Mouse (Mus musculus): ENCODE data around the gene Tlk1. TPM values are rescaled to one million over a fixed set of nuclear protein-coding genes. Genes with fewer than 3 reads are reported as not detected.
A peak's percentile ranks its signal among the peaks of the same experiment; 100 is the strongest.

The Tlk1 gene
- polyA plus RNA-seq, 1 experiment from 2014 or later: 33.2 TPM

DNA sequence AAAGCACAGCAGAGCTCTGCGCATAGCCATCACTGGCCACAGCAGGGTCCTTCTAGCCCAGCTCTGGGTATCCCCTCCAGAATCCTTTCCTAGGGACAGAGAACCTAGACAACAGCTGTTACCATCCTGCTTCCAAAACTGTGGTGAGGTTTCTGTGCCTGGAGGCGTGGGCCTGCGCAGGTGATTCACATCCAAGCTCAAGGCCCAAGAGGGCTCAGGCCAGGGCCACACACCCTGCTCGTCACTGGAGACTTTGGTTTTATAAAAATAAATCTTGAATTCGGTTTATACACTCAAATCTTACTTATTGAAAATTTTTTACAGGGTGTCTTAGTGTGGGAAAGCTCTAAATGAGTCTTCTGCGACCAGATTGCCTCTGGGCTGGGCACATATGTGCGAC, 115.3 kb downstream of the Tlk1 start:
- Histone ChIP-seq H3K36me3 (peaks cover 39% of the 10 kb centered on the region), H3K4me2 (no peak overlapping the region), H3K27ac (no peak overlapping the region), H3K9me3 (no peaks in the 10 kb centered on the region), H3K27me3 (no peaks in the 10 kb centered on the region), H3K4me3 (no peak overlapping the region), H3K4me1 (no peaks in the 10 kb centered on the region), H3K9ac (no peak overlapping the region)
- ATAC-seq (ENCODE audit: borderline replicate concordance, extremely low read depth, low FRiP score, low TSS enrichment): no peak
- WGBS: 92% methylated on average over 7 of the region's 7 CpGs

DNA sequence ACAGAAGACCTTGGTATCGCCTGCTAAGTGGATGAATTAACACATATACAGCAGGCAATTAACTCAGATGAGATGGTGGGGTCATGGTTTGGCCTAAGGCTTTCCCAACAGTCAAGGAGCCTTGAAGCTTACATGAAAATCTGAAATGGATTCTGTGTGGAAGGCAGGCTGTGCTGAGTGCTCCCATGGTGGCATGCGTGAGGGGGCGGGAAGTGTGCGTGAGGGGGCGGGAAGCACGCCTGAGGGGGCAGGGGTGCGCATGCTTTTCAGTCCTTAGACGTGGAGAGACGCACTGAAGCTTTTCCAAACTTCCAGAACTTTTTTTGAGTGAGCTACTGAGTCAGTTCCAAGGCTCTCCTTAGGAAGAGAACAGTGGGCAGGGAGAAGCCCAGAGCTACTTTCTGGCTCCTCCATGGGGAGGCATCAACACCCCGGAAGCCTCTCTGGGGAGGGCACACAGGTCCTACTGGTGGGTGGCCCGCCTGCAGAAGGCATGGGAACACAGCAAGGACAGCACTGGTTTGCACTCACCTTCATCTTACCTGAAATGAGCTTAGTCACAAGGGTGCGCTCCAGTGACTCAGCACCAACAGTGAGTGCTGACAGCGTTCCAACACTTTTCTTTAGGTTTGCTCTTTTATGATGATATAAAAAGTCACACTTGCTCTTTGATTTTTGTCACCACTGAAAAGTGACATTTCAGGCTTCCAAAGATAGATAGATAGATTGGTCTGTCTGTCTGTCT, 116.4 kb downstream of the Tlk1 start:
- H3K9me3 ChIP-seq: no peaks in the 10 kb centered on the region
- H3K4me2 ChIP-seq: no peak overlapping the region
- 67% methylated on average over 13 of the region's 13 CpGs for WGBS
- H3K27me3 ChIP-seq: no peaks in the 10 kb centered on the region
- H3K36me3 ChIP-seq: peaks cover 29% of the 10 kb centered on the region
- no peak overlapping the region for H3K4me3 ChIP-seq
- H3K9ac ChIP-seq: no peak overlapping the region
- no peak for ATAC-seq (ENCODE audit: borderline replicate concordance, extremely low read depth, low FRiP score, low TSS enrichment)
- H3K4me1 ChIP-seq: peaks cover 6% of the 10 kb centered on the region; the same call in 1 of the 2 replicates
- no peak overlapping the region for H3K27ac ChIP-seq

DNA sequence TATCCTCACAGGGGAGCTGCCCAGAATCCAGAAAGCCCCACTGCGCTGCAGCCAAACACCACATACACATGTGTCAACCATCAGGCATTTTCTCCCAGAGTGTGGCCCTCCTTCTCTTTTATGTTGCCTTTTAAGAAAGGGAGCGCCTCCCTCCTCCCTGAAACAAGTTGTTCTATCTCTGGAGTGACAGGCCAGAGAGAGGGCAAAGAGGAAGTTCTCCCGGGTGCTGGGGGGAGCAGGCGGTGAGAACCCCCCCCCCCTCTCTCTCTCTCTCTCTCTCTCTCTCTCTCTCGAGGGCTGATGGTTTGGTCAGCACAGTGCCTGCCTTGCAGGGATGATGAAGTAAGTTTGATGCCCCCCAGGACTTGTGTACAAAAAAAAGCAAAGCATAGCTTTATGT, 123.1 kb downstream of the Tlk1 start:
- H3K27ac ChIP-seq: no peak overlapping the region
- H3K4me1 ChIP-seq: peaks cover 6% of the 10 kb centered on the region; the same call in 1 of the 2 replicates
- 29% methylated on average over 5 of the region's 5 CpGs for WGBS
- no peaks in the 10 kb centered on the region for H3K9me3 ChIP-seq
- H3K4me2 ChIP-seq: no peak overlapping the region
- H3K4me3 ChIP-seq: no peak overlapping the region
- H3K27me3 ChIP-seq: no peaks in the 10 kb centered on the region
- ATAC-seq (ENCODE audit: borderline replicate concordance, extremely low read depth, low FRiP score, low TSS enrichment): no peak
- H3K36me3 ChIP-seq: no peaks in the 10 kb centered on the region; the same call in 1 of the 2 replicates
- no peak overlapping the region for H3K9ac ChIP-seq

DNA sequence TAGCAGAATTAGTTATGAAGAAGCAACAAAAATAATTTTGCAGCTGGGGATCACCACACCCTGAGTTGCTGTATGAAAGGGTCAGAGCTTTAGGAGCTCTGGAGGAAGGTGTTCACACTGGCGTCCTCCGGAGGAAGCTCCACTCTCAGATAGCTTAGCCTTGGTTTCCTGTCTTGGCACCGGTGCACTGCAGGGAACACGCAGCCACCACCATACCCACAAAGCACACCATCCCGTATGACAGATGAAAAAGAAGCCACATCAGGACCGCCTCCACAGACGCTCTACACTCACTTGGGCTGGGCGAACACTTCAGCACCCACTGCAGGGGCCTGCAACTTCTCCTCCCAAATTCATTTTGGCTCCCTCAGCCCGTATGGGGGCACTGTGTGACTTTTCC, 124.0 kb downstream of the Tlk1 start:
- Histone ChIP-seq H3K4me3 (no peak overlapping the region), H3K27ac (no peak overlapping the region), H3K27me3 (no peaks in the 10 kb centered on the region), H3K4me1 (peaks cover 6% of the 10 kb centered on the region; the same call in 1 of the 2 replicates), H3K9ac (no peak overlapping the region), H3K36me3 (no peaks in the 10 kb centered on the region; the same call in 1 of the 2 replicates), H3K4me2 (no peak overlapping the region), H3K9me3 (no peaks in the 10 kb centered on the region)
- no peak for ATAC-seq (ENCODE audit: borderline replicate concordance, extremely low read depth, low FRiP score, low TSS enrichment)
- 44% methylated on average over 9 of the region's 9 CpGs for WGBS

DNA sequence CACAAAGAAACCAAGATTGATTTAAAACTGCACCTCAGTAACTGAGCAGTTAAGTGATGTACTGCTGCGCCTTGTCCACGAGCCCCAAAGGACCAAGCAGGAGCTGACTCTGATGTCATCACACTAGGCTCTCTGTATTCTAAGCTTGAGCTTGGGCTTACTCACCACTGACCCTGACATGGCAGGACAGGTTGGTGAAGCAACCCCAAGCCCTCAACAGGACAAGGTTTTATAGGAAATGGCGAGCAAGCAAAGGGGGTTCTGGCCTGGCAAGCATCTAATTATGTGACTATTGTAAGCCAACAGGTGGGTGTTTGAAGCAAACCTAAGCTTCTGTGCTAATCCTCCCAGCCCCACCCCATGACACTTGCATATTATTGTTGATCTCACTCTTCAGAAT, 124.7 kb downstream of the Tlk1 start:
- Histone ChIP-seq H3K4me3 (no peak overlapping the region), H3K36me3 (no peaks in the 10 kb centered on the region; the same call in 1 of the 2 replicates), H3K9ac (no peak overlapping the region), H3K9me3 (no peaks in the 10 kb centered on the region), H3K4me2 (no peak overlapping the region), H3K4me1 (peaks cover 6% of the 10 kb centered on the region; the same call in 1 of the 2 replicates), H3K27ac (no peak overlapping the region), H3K27me3 (no peaks in the 10 kb centered on the region)
- ATAC-seq (ENCODE audit: borderline replicate concordance, extremely low read depth, low FRiP score, low TSS enrichment): no peak
- 85% methylated on average over 3 of the region's 3 CpGs for WGBS

DNA sequence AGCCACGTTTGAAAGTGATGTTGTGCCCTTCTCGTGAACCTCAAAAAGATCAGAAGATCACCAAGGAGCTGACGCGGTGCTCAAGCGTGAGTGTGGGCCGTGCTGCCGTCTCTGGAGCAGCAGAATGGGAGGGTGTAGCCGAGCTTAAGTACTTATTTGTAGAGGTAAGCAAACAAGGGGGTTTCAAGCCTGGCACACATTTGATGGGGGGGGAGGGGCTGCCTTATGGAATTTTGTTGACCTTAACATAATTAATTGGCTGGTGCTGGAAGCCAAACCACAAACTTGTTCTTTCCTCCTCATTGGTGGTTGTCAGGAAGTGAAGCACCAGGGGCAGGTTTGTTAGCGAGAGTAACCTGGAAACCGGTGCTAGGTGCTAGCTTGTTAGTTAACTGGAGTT, 129.8 kb downstream of the Tlk1 start:
- Histone ChIP-seq H3K27ac (peak overlapping the region; percentile 50; the same call in 1 of the 2 replicates), H3K4me2 (no peak overlapping the region), H3K9ac (no peak overlapping the region), H3K27me3 (no peaks in the 10 kb centered on the region), H3K4me1 (peaks cover 7% of the 10 kb centered on the region; the same call in 1 of the 2 replicates), H3K4me3 (no peak overlapping the region), H3K36me3 (peaks cover 19% of the 10 kb centered on the region), H3K9me3 (no peaks in the 10 kb centered on the region)
- peak; percentile 60; the same call in 1 of the 2 replicates for ATAC-seq (ENCODE audit: borderline replicate concordance, extremely low read depth, low FRiP score, low TSS enrichment)
- WGBS: 59% methylated on average over 10 of the region's 10 CpGs

DNA sequence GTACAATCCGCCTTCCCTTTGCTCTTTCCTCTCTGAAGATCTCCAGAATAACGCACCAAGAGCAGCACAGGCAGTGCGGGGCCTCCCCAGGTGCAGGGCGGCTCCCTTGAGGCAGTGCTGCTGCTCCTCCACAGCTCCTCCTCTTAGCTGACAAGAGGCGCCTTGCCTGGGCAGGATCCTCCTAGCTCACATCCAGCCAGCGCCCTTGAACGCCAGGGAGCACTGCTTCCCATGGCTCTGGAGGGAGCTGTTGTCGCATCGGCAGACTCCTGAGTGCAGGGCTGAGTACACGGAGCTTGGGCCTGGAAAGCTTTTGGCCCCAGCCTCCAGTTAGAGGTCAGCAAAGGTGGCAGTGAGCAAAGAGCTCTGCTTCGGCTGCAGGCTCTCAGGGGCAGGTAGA, 135.3 kb downstream of the Tlk1 start:
- H3K4me1 ChIP-seq: 0 out of 2 replicates have a peak, but pooled peaks cover 1% of the 10 kb centered on the region
- H3K4me2 ChIP-seq: no peak overlapping the region
- H3K9ac ChIP-seq: no peak overlapping the region
- ATAC-seq (ENCODE audit: borderline replicate concordance, extremely low read depth, low FRiP score, low TSS enrichment): no peak
- H3K9me3 ChIP-seq: no peaks in the 10 kb centered on the region
- peaks cover 73% of the 10 kb centered on the region for H3K36me3 ChIP-seq
- no peak overlapping the region for H3K4me3 ChIP-seq
- H3K27me3 ChIP-seq: no peaks in the 10 kb centered on the region
- WGBS: 62% methylated on average over 11 of the region's 11 CpGs
- H3K27ac ChIP-seq: no peak overlapping the region

DNA sequence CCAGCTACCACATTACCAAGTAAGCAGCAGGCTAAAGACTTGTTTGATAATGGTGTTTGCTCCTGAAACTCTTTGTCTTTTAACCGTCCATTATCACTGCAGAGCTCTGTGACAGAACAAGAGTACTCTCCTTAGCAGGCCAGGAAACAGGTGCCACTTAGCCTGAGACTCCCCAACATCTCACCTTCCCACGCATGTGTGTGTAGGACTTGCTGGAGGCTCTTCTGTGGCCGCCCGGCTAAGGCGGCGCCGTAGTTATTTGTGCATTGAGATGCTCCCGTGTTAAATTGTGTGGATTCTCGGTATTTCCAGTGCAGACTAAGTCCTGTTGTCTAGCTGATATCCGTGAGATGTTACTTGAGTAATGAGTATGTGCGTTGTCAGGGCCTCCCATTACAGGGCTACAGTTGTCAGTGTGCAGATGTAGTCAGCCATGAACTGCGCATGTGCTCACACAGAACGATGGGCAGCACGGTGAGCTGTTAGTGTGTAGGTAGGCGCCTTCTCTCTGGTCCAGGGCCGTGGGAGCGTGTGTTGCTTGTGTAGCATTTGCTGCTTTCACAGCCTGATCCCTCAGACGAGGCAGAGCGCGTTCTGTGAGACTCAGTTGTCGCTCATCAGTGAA, 137.0 kb downstream of the Tlk1 start:
- H3K27ac ChIP-seq: no peak overlapping the region
- no peak overlapping the region for H3K4me3 ChIP-seq
- no peak overlapping the region for H3K4me2 ChIP-seq
- WGBS: 92% methylated on average over 21 of the region's 21 CpGs
- no peaks in the 10 kb centered on the region for H3K27me3 ChIP-seq
- no peak for ATAC-seq (ENCODE audit: borderline replicate concordance, extremely low read depth, low FRiP score, low TSS enrichment)
- no peak overlapping the region for H3K9ac ChIP-seq
- no peaks in the 10 kb centered on the region for H3K4me1 ChIP-seq
- H3K36me3 ChIP-seq: peaks cover 86% of the 10 kb centered on the region
- H3K9me3 ChIP-seq: no peaks in the 10 kb centered on the region

DNA sequence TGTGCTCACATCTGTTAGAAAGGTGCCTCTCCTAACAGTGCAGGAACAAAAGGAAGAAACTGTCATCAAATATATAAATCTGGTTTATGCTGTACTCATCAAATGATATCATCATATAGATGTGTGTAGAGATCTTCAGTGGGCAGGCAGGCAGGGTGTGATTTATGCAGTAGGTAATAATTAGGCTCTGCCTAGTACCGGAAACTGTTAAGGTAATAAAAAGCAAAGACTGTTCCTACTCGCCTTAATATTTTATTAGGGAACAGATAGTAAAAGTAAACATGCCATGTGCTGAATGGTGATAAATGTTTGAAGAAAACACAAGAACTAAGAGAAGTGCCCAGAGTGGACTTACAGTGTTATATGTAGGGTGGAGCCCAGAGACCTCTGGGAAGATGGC, 143.2 kb downstream of the Tlk1 start:
- H3K4me1 ChIP-seq: no peaks in the 10 kb centered on the region
- no peak overlapping the region for H3K9ac ChIP-seq
- no peaks in the 10 kb centered on the region for H3K9me3 ChIP-seq
- no peak overlapping the region for H3K4me2 ChIP-seq
- H3K27ac ChIP-seq: no peak overlapping the region
- WGBS: 61% methylated on average over 2 of the region's 2 CpGs
- no peaks in the 10 kb centered on the region for H3K27me3 ChIP-seq
- no peak for ATAC-seq (ENCODE audit: borderline replicate concordance, extremely low read depth, low FRiP score, low TSS enrichment)
- H3K36me3 ChIP-seq: peaks cover 91% of the 10 kb centered on the region
- H3K4me3 ChIP-seq: no peak overlapping the region

DNA sequence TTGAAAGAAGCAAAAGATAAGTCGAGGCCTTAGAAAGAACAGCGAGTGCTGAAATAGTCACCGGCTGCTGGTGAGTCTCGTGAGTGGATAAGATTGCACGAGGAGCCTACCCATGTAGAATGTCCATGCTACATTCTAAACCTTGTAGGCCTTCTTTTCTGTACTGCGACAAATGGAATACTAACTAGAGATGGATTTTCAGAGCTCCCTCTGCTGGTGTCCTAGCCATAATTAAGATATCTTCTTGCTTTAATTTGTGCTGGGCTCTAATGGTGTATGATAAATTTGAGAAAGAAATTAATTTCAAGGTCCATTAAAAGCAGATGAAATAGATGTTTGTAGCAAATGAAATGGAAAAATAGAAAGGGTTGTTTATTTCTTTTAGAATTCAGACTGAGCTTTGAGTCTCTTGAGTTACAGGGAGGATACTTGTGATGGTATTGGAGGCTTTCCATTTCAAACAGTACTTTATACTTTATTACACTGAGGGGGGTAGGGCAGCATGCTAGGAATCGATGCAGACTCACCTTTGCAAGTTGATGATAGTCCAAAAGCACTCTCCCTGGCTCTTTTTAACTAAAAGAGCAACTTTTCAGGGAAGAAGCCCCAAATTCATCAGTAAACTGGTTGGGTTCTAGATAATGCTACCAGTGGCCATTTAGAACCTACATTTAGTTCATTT, 151.9 kb downstream of the Tlk1 start:
- 78% methylated on average over 7 of the region's 7 CpGs for WGBS
- no peak for ATAC-seq (ENCODE audit: borderline replicate concordance, extremely low read depth, low FRiP score, low TSS enrichment)

DNA sequence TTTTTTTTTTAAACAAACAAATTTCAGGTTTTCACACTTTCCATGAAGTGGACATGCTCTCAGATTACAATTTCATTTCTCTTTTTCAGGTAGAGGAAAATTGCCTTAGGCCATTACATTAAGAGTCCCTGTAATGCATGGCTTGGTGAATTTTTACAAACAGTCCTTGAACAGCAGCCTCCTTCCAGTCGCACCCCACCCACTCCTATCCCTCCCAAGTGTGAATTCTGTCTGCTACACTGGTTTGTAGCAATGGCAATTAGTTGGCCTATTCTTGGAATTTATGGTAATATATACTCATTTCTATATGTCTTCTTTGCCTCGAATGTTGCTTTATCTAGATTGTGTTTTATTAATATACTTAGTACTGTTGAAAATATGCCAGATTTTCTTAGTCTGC, 153.1 kb downstream of the Tlk1 start:
- no peak overlapping the region for H3K27ac ChIP-seq
- ATAC-seq (ENCODE audit: borderline replicate concordance, extremely low read depth, low FRiP score, low TSS enrichment): no peak

More for the DNA sequence above, 151.9 kb downstream of the Tlk1 start:
- Histone ChIP-seq H3K4me2 (no peak overlapping the region), H3K9ac (no peak overlapping the region), H3K36me3 (peaks cover 9% of the 10 kb centered on the region), H3K4me3 (no peak overlapping the region), H3K27me3 (no peaks in the 10 kb centered on the region), H3K27ac (no peak overlapping the region), H3K9me3 (no peaks in the 10 kb centered on the region), H3K4me1 (no peaks in the 10 kb centered on the region)

DNA sequence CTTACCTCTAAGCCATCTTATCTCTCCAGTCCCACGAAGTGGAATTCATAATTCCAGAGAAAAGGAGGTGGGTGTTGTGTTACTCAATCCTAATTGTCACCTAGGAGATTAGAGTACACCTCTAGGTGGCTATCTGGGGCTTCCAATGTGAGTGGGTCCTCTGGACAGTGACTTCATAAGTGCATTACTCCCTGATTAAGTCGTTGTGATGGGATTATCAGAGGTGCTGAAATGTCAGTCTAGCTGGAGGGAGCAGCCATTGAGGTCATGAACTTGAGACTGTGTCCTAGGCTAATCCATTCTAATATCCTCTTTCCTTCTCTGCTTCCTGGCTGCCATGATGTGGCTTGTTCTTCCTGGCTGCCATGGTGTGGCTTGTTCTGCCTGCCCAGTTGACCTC, 155.6 kb downstream of the Tlk1 start:
- ATAC-seq (ENCODE audit: borderline replicate concordance, extremely low read depth, low FRiP score, low TSS enrichment): no peak
- H3K27ac ChIP-seq: no peak overlapping the region
- 42% methylated on average over 2 of the region's 2 CpGs for WGBS

More for the DNA sequence above, 153.1 kb downstream of the Tlk1 start:
- Histone ChIP-seq H3K4me2 (no peak overlapping the region), H3K4me1 (no peaks in the 10 kb centered on the region), H3K9me3 (no peaks in the 10 kb centered on the region), H3K36me3 (no peaks in the 10 kb centered on the region), H3K4me3 (no peak overlapping the region), H3K27me3 (no peaks in the 10 kb centered on the region), H3K9ac (no peak overlapping the region)
- 71% methylated on average over 2 of the region's 2 CpGs for WGBS

More for the DNA sequence above, 155.6 kb downstream of the Tlk1 start:
- H3K4me1 ChIP-seq: no peaks in the 10 kb centered on the region
- H3K9ac ChIP-seq: no peak overlapping the region
- no peak overlapping the region for H3K4me3 ChIP-seq
- H3K36me3 ChIP-seq: peaks cover 13% of the 10 kb centered on the region; the same call in 1 of the 2 replicates
- H3K27me3 ChIP-seq: no peaks in the 10 kb centered on the region
- H3K9me3 ChIP-seq: no peaks in the 10 kb centered on the region
- H3K4me2 ChIP-seq: no peak overlapping the region

Measured in lung, embryonic 15.5 days (tissue).